Mouse (Mus musculus): ENCODE measurements around the gene Rhoq. TPM values are rescaled to one million over a fixed set of nuclear protein-coding genes. Genes with fewer than 3 reads are reported as not detected.

The Rhoq gene
- polyA plus RNA-seq, 1 experiment from 2014 or later, result 6.0 TPM

DNA sequence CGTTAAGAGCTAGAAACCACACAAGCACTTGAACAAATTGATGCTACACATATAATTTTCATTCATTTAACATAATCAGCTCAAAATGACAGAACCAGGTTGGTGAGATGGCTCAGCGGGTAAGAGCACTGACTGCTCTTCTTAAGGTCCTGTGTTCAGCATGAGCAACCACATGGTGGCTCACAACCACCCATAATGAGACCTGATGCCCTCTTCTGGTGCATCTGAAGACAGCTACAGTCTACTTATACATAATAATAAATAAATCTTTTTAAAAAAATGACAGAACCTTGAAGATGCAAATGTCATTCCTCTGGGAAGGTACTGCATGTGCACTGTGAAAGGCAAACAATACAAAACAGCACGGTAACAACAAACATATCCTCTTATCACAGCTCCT is 46.1 kb downstream of the Rhoq start:
- WGBS, result 86% methylated on average over 3 of the region's 3 CpGs
- no peak overlapping the region for H3K4me2 ChIP-seq (ENCODE audit: low read length)
- no peaks in the 10 kb centered on the region for H3K27me3 ChIP-seq (ENCODE audit: control insufficient read depth, insufficient read depth, low read depth, low read length)
- H3K27ac ChIP-seq (ENCODE audit: low read length), result no peak overlapping the region
- H3K36me3 ChIP-seq (ENCODE audit: control insufficient read depth, insufficient read depth, low read length), result peaks cover 5% of the 10 kb centered on the region; the same call in 1 of the 2 replicates
- H3K4me1 ChIP-seq (ENCODE audit: control insufficient read depth, insufficient read depth, low read length), result no peaks in the 10 kb centered on the region
- no peak for ATAC-seq
- H3K4me3 ChIP-seq (ENCODE audit: low read depth, low read length), result no peak overlapping the region
- no peak overlapping the region for H3K9ac ChIP-seq (ENCODE audit: low read depth, low read length)
- H3K9me3 ChIP-seq (replicated peaks; ENCODE audit: control insufficient read depth, low read length, poor library complexity, severe bottlenecking), result no peaks in the 10 kb centered on the region; the same call in 1 of the 2 replicates

DNA sequence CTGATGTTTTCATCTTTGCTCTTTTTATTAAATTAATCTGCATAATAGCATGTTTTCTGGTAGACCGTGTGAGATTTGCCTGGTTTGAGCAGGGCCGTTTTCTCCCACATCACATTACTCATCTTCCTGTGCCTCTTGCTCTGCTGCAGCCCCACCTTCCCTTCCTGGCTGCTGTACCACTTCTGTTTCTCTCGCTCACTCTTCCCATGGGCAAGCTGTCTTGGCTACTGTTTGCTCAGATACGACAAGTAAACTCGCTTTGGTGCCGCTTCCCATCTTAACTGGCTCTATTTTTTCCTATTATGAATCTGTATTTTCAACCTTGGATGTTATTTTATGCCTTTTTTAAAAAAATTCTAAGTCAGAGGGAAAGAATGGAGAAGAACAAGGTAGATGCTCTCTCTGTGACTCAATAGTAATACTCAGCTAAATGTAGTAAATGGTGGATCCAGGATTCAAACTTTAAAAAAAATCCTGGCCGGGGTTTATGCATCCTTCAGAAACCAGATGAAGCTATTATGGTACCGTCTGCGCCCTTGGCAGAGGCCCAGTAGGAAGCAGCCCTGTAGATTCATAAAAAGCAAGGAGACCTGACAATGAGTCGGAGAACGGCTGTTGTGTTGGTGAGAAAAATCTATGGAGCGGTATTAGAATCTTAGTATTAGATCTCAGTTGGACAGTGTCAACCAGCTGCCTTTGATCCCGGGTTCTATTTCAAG is 48.6 kb downstream of the Rhoq start:
- H3K36me3 ChIP-seq (ENCODE audit: control insufficient read depth, insufficient read depth, low read length), result peaks cover 7% of the 10 kb centered on the region; the same call in 1 of the 2 replicates
- H3K27me3 ChIP-seq (ENCODE audit: control insufficient read depth, insufficient read depth, low read depth, low read length), result no peaks in the 10 kb centered on the region
- no peak overlapping the region for H3K4me2 ChIP-seq (ENCODE audit: low read length)
- 79% methylated on average over 13 of the region's 13 CpGs for WGBS
- no peaks in the 10 kb centered on the region; the same call in 1 of the 2 replicates for H3K9me3 ChIP-seq (replicated peaks; ENCODE audit: control insufficient read depth, low read length, poor library complexity, severe bottlenecking)
- no peak overlapping the region for H3K27ac ChIP-seq (ENCODE audit: low read length)
- H3K4me1 ChIP-seq (ENCODE audit: control insufficient read depth, insufficient read depth, low read length), result no peaks in the 10 kb centered on the region
- ATAC-seq, result no peak
- no peak overlapping the region for H3K4me3 ChIP-seq (ENCODE audit: low read depth, low read length)
- H3K9ac ChIP-seq (ENCODE audit: low read depth, low read length), result no peak overlapping the region

DNA sequence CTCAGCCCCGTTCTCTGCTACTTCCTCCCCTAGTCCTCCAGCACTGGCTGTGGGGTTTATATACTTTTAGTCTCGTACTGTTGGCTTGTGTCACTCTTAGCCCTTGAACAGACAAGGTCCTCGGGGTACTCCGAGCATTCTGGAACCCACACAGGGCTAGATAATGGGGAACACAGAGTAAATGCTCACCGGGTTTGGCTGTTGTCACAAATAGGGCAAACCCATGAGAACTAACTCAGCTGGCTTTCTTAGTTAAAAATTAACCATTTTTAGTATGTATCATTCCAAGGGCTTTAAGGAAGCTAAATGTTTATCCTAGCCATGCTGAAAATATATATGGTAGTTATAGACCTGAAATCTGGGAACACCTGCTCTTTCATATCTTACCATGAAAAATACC is 56.8 kb downstream of the Rhoq start:
- no peak for ATAC-seq
- no peaks in the 10 kb centered on the region for H3K27me3 ChIP-seq (ENCODE audit: control insufficient read depth, insufficient read depth, low read depth, low read length)

DNA sequence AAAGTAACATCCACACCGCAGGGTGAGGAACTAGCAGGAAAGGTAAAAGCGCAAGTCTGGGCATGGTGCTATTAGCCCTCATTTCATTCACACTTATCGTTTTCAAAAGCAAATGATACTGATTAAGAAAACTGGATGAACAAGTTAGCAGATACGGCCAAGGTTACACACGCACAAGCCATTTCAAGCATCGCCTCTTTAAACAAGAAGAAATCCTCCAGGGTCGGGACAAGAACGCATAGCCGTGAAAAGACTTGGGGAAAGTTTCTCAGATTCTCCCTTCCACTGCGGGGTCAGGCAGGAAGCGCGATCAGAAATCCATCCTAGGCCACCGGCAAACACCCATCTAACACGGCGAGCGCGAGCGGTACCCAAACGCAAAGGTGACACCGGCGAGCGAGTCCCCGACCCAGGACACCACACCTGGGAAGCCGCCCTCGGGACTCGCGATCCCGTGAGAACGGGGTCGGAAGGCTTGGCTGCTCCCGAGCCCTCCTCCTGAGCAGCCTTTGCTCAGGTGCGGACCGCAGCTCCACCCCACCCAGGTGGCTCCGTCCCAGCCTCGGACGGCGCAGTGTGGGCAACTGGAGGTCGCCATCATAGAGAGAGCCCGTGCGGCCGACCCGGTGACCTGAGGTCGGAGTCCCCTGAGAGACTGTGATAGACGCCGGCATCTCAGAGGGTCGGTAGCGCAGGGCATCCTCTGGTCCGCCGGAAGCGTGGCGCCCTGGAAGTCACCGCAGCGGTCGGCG is 61.8 kb downstream of the Rhoq start:
- WGBS, result 1% methylated on average over 55 of the region's 55 CpGs
- peak; percentile 84 for ATAC-seq
- no peaks in the 10 kb centered on the region for H3K9me3 ChIP-seq (replicated peaks; ENCODE audit: control insufficient read depth, low read length, poor library complexity, severe bottlenecking)
- H3K4me3 ChIP-seq (ENCODE audit: low read depth, low read length), result peak overlapping the region; percentile 77
- peak overlapping the region; percentile 76 for H3K9ac ChIP-seq (ENCODE audit: low read depth, low read length)
- peaks cover 17% of the 10 kb centered on the region for H3K4me1 ChIP-seq (ENCODE audit: control insufficient read depth, insufficient read depth, low read length)
- H3K4me2 ChIP-seq (ENCODE audit: low read length), result peak overlapping the region; percentile 82
- H3K27me3 ChIP-seq (ENCODE audit: control insufficient read depth, insufficient read depth, low read depth, low read length), result no peaks in the 10 kb centered on the region
- H3K27ac ChIP-seq (ENCODE audit: low read length), result peak overlapping the region; percentile 34; the same call in 1 of the 2 replicates
- H3K36me3 ChIP-seq (ENCODE audit: control insufficient read depth, insufficient read depth, low read length), result peaks cover 3% of the 10 kb centered on the region; the same call in 1 of the 2 replicates

More for the DNA sequence above, 56.8 kb downstream of the Rhoq start:
- Histone ChIP-seq H3K9me3 (replicated peaks; ENCODE audit: control insufficient read depth, low read length, poor library complexity, severe bottlenecking) (no peaks in the 10 kb centered on the region), H3K9ac (ENCODE audit: low read depth, low read length) (no peak overlapping the region), H3K4me2 (ENCODE audit: low read length) (no peak overlapping the region), H3K36me3 (ENCODE audit: control insufficient read depth, insufficient read depth, low read length) (0 out of 2 replicates have a peak, but pooled peaks cover 6% of the 10 kb centered on the region), H3K4me3 (ENCODE audit: low read depth, low read length) (no peak overlapping the region), H3K27ac (ENCODE audit: low read length) (no peak overlapping the region), H3K4me1 (ENCODE audit: control insufficient read depth, insufficient read depth, low read length) (peaks cover 5% of the 10 kb centered on the region; the same call in 1 of the 2 replicates)
- WGBS, result 97% methylated on average over 5 of the region's 5 CpGs

DNA sequence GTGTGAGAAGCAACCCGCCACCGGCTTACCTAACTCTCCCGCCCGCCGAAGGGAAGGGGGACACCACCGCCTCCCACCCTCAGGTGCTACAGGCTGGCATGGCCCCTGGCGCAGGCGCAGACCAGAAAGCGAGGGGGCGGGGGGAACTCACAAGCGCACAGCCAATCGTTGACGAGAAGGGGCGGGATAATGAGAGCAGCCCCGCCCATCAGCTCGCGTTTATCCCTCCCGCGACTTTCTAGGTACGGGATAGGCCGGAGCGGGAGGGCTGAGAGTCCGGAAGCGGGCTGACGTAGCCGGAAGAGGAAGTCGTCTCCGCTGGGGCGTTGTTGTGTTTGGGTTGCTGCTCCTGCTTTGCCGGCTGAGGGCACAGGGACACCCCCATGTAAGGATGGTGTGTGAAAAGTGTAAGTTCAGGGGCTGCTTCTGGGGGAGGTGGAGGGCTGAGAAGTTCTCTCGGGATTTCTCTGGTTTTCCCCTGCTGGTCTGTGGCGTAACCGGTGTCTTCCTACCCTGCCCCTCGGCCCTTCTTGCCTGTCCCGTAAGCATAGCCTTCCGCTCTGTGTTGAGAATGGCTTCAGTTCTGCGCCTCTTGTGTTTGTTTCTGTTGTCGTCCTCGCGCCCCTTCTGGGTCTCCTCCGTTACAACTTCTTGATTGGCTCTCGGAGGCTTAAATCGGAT is 62.5 kb downstream of the Rhoq start, which contains the start of the genes Pigf and Cript:
Gene Pigf (minus strand): TSS at position 138 of the 681 bp plus-strand sequence.
Gene Cript (plus strand): TSS at position 282 of the 681 bp plus-strand sequence.
- Histone ChIP-seq H3K27me3 (ENCODE audit: control insufficient read depth, insufficient read depth, low read depth, low read length) (no peaks in the 10 kb centered on the region), H3K4me2 (ENCODE audit: low read length) (peak within 1 kb of the TSS; percentile 82), H3K4me1 (ENCODE audit: control insufficient read depth, insufficient read depth, low read length) (peaks cover 17% of the 10 kb centered on the region), H3K27ac (ENCODE audit: low read length) (peak within 1 kb of the TSS; percentile 63), H3K9ac (ENCODE audit: low read depth, low read length) (peak within 1 kb of the TSS; percentile 78), H3K9me3 (replicated peaks; ENCODE audit: control insufficient read depth, low read length, poor library complexity, severe bottlenecking) (no peaks in the 10 kb centered on the region), H3K4me3 (ENCODE audit: low read depth, low read length) (peak within 1 kb of the TSS; percentile 77), H3K36me3 (ENCODE audit: control insufficient read depth, insufficient read depth, low read length) (peaks cover 2% of the 10 kb centered on the region; the same call in 1 of the 2 replicates)
- peak; percentile 99 for ATAC-seq
- WGBS, result under 1% methylated on average over 43 of the region's 43 CpGs

DNA sequence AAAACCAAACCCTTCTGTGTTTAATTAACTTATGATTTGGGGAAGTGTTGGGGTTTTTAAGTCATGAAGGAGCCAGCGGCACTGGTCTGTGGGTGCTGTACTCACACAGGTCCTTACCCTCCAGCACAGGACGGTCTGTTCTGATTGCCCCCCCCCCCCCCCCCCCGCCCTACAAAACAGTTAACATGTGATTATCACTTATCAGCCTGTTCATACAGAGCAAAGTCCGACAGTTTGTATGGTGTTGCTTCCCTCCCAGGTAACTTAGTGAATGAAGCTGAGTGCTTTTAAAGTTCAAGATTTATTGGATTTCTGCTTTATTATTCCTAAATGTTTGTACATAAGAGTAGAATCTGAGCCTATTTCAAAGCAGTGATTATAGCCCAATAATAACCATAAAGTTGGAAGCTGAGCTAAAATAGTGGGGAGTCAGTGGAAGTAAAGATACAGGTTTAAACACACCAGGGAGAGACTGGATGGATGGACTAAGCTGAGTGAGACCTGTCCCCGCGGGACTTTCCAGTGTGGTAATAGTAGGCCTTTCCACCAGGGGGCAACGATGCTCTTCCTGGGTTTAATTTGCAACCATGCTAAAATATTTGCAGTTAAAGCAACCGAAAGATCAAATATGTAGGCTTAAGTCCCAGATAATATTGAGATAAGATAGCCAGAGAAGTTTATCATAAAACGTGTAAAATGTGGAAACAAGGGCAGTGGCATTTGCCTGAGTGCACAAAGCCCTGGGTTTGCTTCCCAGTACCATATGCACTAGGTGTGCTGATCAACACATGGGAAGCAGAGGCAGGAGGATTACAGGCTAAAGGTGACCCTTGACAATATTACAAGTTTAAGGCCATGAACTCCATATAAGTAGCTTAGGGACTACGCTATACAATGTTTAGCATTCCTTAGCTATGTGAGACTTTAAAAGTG is 73.5 kb downstream of the Rhoq start:
- Histone ChIP-seq H3K4me3 (ENCODE audit: low read depth, low read length) (no peak overlapping the region), H3K4me1 (ENCODE audit: control insufficient read depth, insufficient read depth, low read length) (no peaks in the 10 kb centered on the region), H3K9me3 (replicated peaks; ENCODE audit: control insufficient read depth, low read length, poor library complexity, severe bottlenecking) (no peaks in the 10 kb centered on the region), H3K4me2 (ENCODE audit: low read length) (no peak overlapping the region), H3K27me3 (ENCODE audit: control insufficient read depth, insufficient read depth, low read depth, low read length) (no peaks in the 10 kb centered on the region), H3K36me3 (ENCODE audit: control insufficient read depth, insufficient read depth, low read length) (peaks cover 14% of the 10 kb centered on the region), H3K27ac (ENCODE audit: low read length) (no peak overlapping the region), H3K9ac (ENCODE audit: low read depth, low read length) (no peak overlapping the region)
- WGBS, result 62% methylated on average over 10 of the region's 10 CpGs
- no peak for ATAC-seq

DNA sequence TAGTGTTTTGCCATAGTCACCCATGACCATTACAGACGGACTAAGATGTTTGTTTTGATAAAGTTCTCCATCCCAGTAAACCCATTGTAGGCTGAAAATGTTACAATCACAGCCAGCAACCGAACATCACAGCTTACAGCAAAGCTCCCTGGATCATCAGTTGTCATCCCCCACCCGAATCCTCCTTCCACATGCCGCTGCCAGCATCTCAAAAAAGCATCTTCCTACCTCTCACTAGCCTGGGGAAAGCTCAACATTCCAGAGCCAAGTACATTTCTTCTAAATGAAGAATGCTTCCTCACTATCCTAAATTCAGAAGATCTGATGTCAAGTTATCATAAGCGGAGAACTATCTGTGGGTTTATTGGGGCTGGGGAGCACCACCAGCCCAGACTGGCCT is 75.6 kb downstream of the Rhoq start:
- no peak overlapping the region for H3K4me3 ChIP-seq (ENCODE audit: low read depth, low read length)
- no peak overlapping the region for H3K4me2 ChIP-seq (ENCODE audit: low read length)
- H3K9ac ChIP-seq (ENCODE audit: low read depth, low read length), result no peak overlapping the region
- H3K36me3 ChIP-seq (ENCODE audit: control insufficient read depth, insufficient read depth, low read length), result peaks cover 14% of the 10 kb centered on the region
- 91% methylated on average over 5 of the region's 5 CpGs for WGBS
- H3K27ac ChIP-seq (ENCODE audit: low read length), result no peak overlapping the region
- H3K27me3 ChIP-seq (ENCODE audit: control insufficient read depth, insufficient read depth, low read depth, low read length), result no peaks in the 10 kb centered on the region
- no peak for ATAC-seq
- H3K9me3 ChIP-seq (replicated peaks; ENCODE audit: control insufficient read depth, low read length, poor library complexity, severe bottlenecking), result no peaks in the 10 kb centered on the region
- H3K4me1 ChIP-seq (ENCODE audit: control insufficient read depth, insufficient read depth, low read length), result peaks cover 3% of the 10 kb centered on the region

DNA sequence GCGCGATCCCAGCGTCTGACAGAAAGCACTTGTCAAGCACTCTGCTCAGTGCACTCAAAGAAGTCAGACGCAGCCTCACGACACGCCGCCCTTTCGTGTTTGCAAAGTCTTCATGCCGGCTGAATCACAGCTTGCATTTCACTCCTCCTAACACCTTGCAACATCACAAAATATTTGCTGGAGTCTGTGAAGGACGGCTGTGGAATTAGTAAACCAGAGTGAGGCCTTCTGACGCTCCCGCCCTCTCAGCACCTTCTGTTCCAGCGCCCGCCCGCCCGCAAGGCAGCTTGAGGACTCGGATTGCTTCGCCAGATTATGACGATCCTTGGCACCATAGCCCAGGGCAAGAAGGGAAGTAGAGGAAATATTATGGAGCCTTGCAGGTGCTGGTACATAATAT is 78.9 kb downstream of the Rhoq start:
- 62% methylated on average over 19 of the region's 19 CpGs for WGBS
- 0 out of 2 replicates have a peak, but pooled peaks have one; percentile 7 for ATAC-seq

More for the DNA sequence above, 78.9 kb downstream of the Rhoq start:
- Histone ChIP-seq H3K9ac (ENCODE audit: low read depth, low read length) (no peak overlapping the region), H3K27me3 (ENCODE audit: control insufficient read depth, insufficient read depth, low read depth, low read length) (no peaks in the 10 kb centered on the region), H3K4me3 (ENCODE audit: low read depth, low read length) (no peak overlapping the region), H3K27ac (ENCODE audit: low read length) (no peak overlapping the region), H3K4me2 (ENCODE audit: low read length) (no peak overlapping the region), H3K9me3 (replicated peaks; ENCODE audit: control insufficient read depth, low read length, poor library complexity, severe bottlenecking) (no peaks in the 10 kb centered on the region), H3K36me3 (ENCODE audit: control insufficient read depth, insufficient read depth, low read length) (peaks cover 6% of the 10 kb centered on the region; the same call in 1 of the 2 replicates), H3K4me1 (ENCODE audit: control insufficient read depth, insufficient read depth, low read length) (peaks cover 3% of the 10 kb centered on the region)

All from midbrain, embryonic 16.5 days (tissue).